Mouse (Mus musculus): ENCODE data around the gene Slc35e1.

- TF ChIP-seq TAL1 (IDR thresholded peaks at IDR 0.05; ENCODE audit: low read length): no peak
- no peak for TF ChIP-seq GATA1 (IDR thresholded peaks at IDR 0.05; ENCODE audit: low read length)
Observed at GRCm38 (mm10) chr8:72453904-72454303, 38.5 kb downstream of the Slc35e1 start.
